In genomic region chr13:108824638-108825310, GRCm38 (mm10) we compare ENCODE assay signal across 21 mouse cellular contexts.
DNase-seq lines count a peak whose midpoint lies in the region; ATAC-seq and TF ChIP-seq lines count a peak whose summit lies in the region.
"Had no signal": no experiment of that assay in that cellular context is flagged by ENCODE, and none has a peak within 500 bp of the region (broad histone marks: within the 10 kb centered on the region; RNA-seq: fewer than 3 reads in every experiment).

No protein-coding gene starts in this region.

- no peak overlapping the region for H3K4me2 ChIP-seq in kidney, embryonic 15.5 days
- H3K4me2 ChIP-seq in midbrain, postnatal 0 days (ENCODE audit: low read depth, low read length, poor library complexity, severe bottlenecking), result no peak overlapping the region
- H3K4me2 ChIP-seq in midbrain, embryonic 16.5 days (ENCODE audit: low read length), result no peak overlapping the region
- H3K4me2 ChIP-seq in neural tube, embryonic 15.5 days, result no peak overlapping the region
- H3K4me2 ChIP-seq: forebrain, embryonic 15.5 days; liver, embryonic 12.5 days; lung, embryonic 15.5 days; midbrain, embryonic 15.5 days; neural tube, embryonic 12.5 days had no signal

- no peaks in the 10 kb centered on the region for H3K9me3 ChIP-seq in kidney, embryonic 15.5 days (replicated peaks)
- no peaks in the 10 kb centered on the region for H3K9me3 ChIP-seq in midbrain, postnatal 0 days (ENCODE audit: low read length)
- no peaks in the 10 kb centered on the region for H3K9me3 ChIP-seq in midbrain, embryonic 16.5 days (replicated peaks; ENCODE audit: control insufficient read depth, low read length, poor library complexity, severe bottlenecking)
- H3K9me3 ChIP-seq in neural tube, embryonic 15.5 days (replicated peaks), result no peaks in the 10 kb centered on the region
- H3K9me3 ChIP-seq: forebrain, embryonic 15.5 days; heart, embryonic 10.5 days; limb, embryonic 10.5 days; liver, embryonic 12.5 days; lung, embryonic 15.5 days; midbrain, embryonic 15.5 days; neural tube, embryonic 12.5 days had no signal

- TF ChIP-seq CTCF in midbrain, postnatal 0 days (IDR thresholded peaks at IDR 0.05), result no peak

- H3K27ac ChIP-seq in kidney, embryonic 15.5 days, result no peak overlapping the region
- H3K27ac ChIP-seq in midbrain, postnatal 0 days (ENCODE audit: low read depth, low read length), result no peak overlapping the region
- no peak overlapping the region for H3K27ac ChIP-seq in midbrain, embryonic 16.5 days (ENCODE audit: low read length)
- H3K27ac ChIP-seq in neural tube, embryonic 15.5 days (replicated peaks), result no peak overlapping the region
- H3K27ac ChIP-seq: forebrain, embryonic 15.5 days; heart, embryonic 10.5 days; limb, embryonic 10.5 days; liver, embryonic 12.5 days; lung, embryonic 15.5 days; midbrain, embryonic 15.5 days; neural tube, embryonic 12.5 days; stomach, postnatal 0 days had no signal

- no peak for ATAC-seq in kidney, embryonic 15.5 days (replicated peaks; ENCODE audit: low FRiP score)
- ATAC-seq in midbrain, postnatal 0 days (ENCODE audit: low FRiP score), result no peak
- ATAC-seq in midbrain, embryonic 16.5 days, result no peak
- ATAC-seq in neural tube, embryonic 15.5 days (ENCODE audit: low FRiP score), result no peak
- ATAC-seq: CD4-positive, CD25-positive, alpha-beta regulatory T cell, adult 4 months; forebrain, embryonic 15.5 days; liver, embryonic 12.5 days; midbrain, embryonic 15.5 days had no signal

- peak; percentile 6 for DNase-seq in kidney, adult 18-20 months
- peak; percentile 73 for DNase-seq in midbrain, postnatal 0 days (ENCODE audit: low spot score)
- peak; percentile 82 to 83 for DNase-seq in cerebellum, adult 18-20 months
- DNase-seq in cerebellum, postnatal 14 days, result peak; percentile 98
- DNase-seq in thymus, postnatal 4 days, result no peak
- DNase-seq: adrenal gland, adult 2 months; gastrocnemius, postnatal 25 days; heart, postnatal 14 days; thymus, postnatal 25 days had no signal

- WGBS in kidney, embryonic 15.5 days, result 91% methylated on average over 8 of the region's 8 CpGs
- WGBS in midbrain, postnatal 0 days, result 88% methylated on average over 8 of the region's 8 CpGs
- WGBS in midbrain, embryonic 16.5 days, result 89% methylated on average over 8 of the region's 8 CpGs
- WGBS in neural tube, embryonic 15.5 days, result 91% methylated on average over 8 of the region's 8 CpGs

- no peaks in the 10 kb centered on the region for H3K27me3 ChIP-seq in kidney, embryonic 15.5 days
- no peaks in the 10 kb centered on the region for H3K27me3 ChIP-seq in midbrain, postnatal 0 days (ENCODE audit: insufficient read depth, low read length)
- no peaks in the 10 kb centered on the region for H3K27me3 ChIP-seq in midbrain, embryonic 16.5 days (ENCODE audit: control insufficient read depth, insufficient read depth, low read depth, low read length)
- H3K27me3 ChIP-seq in neural tube, embryonic 15.5 days (replicated peaks), result no peaks in the 10 kb centered on the region
- H3K27me3 ChIP-seq: forebrain, embryonic 15.5 days; liver, embryonic 12.5 days; lung, embryonic 15.5 days; midbrain, embryonic 15.5 days; neural tube, embryonic 12.5 days had no signal

- H3K9ac ChIP-seq in kidney, embryonic 15.5 days, result no peak overlapping the region
- no peak overlapping the region for H3K9ac ChIP-seq in midbrain, postnatal 0 days (replicated peaks; ENCODE audit: low read length, poor library complexity, severe bottlenecking)
- H3K9ac ChIP-seq in midbrain, embryonic 16.5 days (ENCODE audit: low read depth, low read length), result no peak overlapping the region
- no peak overlapping the region for H3K9ac ChIP-seq in neural tube, embryonic 15.5 days (replicated peaks)
- H3K9ac ChIP-seq: forebrain, embryonic 15.5 days; liver, embryonic 12.5 days; lung, embryonic 15.5 days; midbrain, embryonic 15.5 days; neural tube, embryonic 12.5 days had no signal

- no peaks in the 10 kb centered on the region for H3K4me1 ChIP-seq in kidney, embryonic 15.5 days
- H3K4me1 ChIP-seq in midbrain, postnatal 0 days (ENCODE audit: insufficient read depth, low read length), result no peaks in the 10 kb centered on the region
- H3K4me1 ChIP-seq in midbrain, embryonic 16.5 days (ENCODE audit: control insufficient read depth, insufficient read depth, low read length), result no peaks in the 10 kb centered on the region
- H3K4me1 ChIP-seq in neural tube, embryonic 15.5 days, result no peaks in the 10 kb centered on the region
- H3K4me1 ChIP-seq: forebrain, embryonic 15.5 days; heart, embryonic 10.5 days; limb, embryonic 10.5 days; liver, embryonic 12.5 days; lung, embryonic 15.5 days; midbrain, embryonic 15.5 days; neural tube, embryonic 12.5 days had no signal

- H3K36me3 ChIP-seq in kidney, embryonic 15.5 days, result no peaks in the 10 kb centered on the region
- H3K36me3 ChIP-seq in midbrain, postnatal 0 days (ENCODE audit: insufficient read depth, low read length), result no peaks in the 10 kb centered on the region
- H3K36me3 ChIP-seq in midbrain, embryonic 16.5 days (ENCODE audit: control insufficient read depth, insufficient read depth, low read length), result no peaks in the 10 kb centered on the region
- no peaks in the 10 kb centered on the region for H3K36me3 ChIP-seq in neural tube, embryonic 15.5 days
- H3K36me3 ChIP-seq: forebrain, embryonic 15.5 days; heart, embryonic 10.5 days; limb, embryonic 10.5 days; liver, embryonic 12.5 days; lung, embryonic 15.5 days; midbrain, embryonic 15.5 days; neural tube, embryonic 12.5 days had no signal

- no peak overlapping the region for H3K4me3 ChIP-seq in kidney, embryonic 15.5 days (replicated peaks)
- no peak overlapping the region for H3K4me3 ChIP-seq in midbrain, postnatal 0 days (ENCODE audit: low read depth, low read length)
- H3K4me3 ChIP-seq in midbrain, embryonic 16.5 days (ENCODE audit: low read depth, low read length), result no peak overlapping the region
- no peak overlapping the region for H3K4me3 ChIP-seq in neural tube, embryonic 15.5 days (replicated peaks)
- H3K4me3 ChIP-seq: forebrain, embryonic 15.5 days; heart, embryonic 10.5 days; limb, embryonic 10.5 days; liver, embryonic 12.5 days; lung, embryonic 15.5 days; midbrain, embryonic 15.5 days; neural tube, embryonic 12.5 days had no signal
